Mouse (Mus musculus) E14TG2a.4 (cell line): ENCODE measurements at regions not wholly inside any gene's neighbourhood (a gene's known extent, or its start where the extent isn't known, plus 50 kb on each side); places are given as distances from the start of the nearest gene placed in this dataset.

ENCODE experiments used
- CTCF ChIP-seq: conservative IDR thresholded peaks from 2 replicates; pipeline ENCODE4 v1.5.1; 2014; ENCODE audit warnings: low read length
- NANOG ChIP-seq: IDR thresholded peaks from 2 replicates; pipeline ENCODE4 v1.6.1; 2014; ENCODE audit warnings: borderline replicate concordance, low read length, mixed read lengths
- POU5F1 ChIP-seq: IDR thresholded peaks from 2 replicates; pipeline ENCODE4 v1.6.1; 2014; ENCODE audit warnings: low read length, borderline replicate concordance

GRCm38 (mm10) chr11:6999329-6999728, 64.0 kb upstream of the Adcy1 start:
- TF ChIP-seq CTCF, result no peak
- TF ChIP-seq NANOG, result no peak
- no peak for TF ChIP-seq POU5F1
